Mouse (Mus musculus): Measurements from ENCODE around the gene Ppp2r5e.

DNA sequence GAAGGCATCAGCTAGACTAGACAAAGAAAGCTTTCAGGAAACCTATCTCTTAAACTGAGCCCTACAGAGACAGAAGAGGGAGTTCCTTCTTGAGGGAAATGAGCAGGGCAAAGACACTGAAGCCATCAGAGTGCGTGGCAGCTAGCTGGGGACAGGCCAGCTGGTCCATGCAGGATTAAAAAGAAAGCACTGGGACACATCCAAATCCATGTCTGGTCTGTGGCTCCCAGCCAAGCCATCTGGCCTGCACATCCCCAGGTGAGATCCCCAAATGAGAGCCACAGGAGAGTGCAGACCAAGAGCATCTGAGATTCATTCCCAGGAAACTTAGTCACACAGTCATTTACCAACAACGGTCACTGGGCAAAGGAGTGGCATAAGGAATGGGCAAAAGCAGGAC lies 38.2 kb downstream of the Ppp2r5e start:
- TF ChIP-seq CTCF (conservative IDR thresholded peaks at IDR 0.05; ENCODE audit: low read length) (no peak), NANOG (IDR thresholded peaks at IDR 0.05; ENCODE audit: borderline replicate concordance, low read length) (no peak), POU5F1 (IDR thresholded peaks at IDR 0.05; ENCODE audit: borderline replicate concordance, low read length) (no peak)

Measured in E14TG2a.4 (cell line).